ENCODE assay signal across 18 mouse cellular contexts in the genomic region with DNA sequence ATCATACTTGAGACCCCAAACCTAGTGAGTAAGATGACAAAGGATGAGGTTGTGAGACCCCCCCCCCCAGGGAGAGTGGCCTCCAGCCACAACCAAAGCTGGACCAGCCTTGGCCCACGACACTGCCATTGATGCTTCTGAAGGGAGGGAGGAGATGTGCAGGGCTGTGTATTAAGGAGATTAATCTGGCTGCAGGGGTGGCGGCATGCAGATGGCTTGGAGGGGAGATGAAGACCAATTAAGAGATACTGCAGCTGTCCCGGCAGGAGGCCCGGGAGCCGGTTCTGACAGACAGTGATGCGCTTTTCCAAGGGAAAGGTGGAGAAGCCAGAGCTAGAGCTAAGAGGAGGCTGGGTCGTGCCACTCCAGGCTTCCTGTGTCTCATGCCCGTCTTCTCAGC. TPM values are rescaled to one million over a fixed set of nuclear protein-coding genes. Genes with fewer than 3 reads are reported as not detected.
DNase-seq lines count a peak whose midpoint lies in the region; ATAC-seq lines count a peak whose summit lies in the region.
"Had no signal": no experiment of that assay in that cellular context is flagged by ENCODE, and none has a peak within 500 bp of the region (broad histone marks: within the 10 kb centered on the region; RNA-seq: fewer than 3 reads in every experiment).

No protein-coding gene starts in this region.

- no peak overlapping the region for H3K9ac ChIP-seq in heart, embryonic 12.5 days
- no peak overlapping the region for H3K9ac ChIP-seq in forebrain, embryonic 12.5 days
- H3K9ac ChIP-seq in midbrain, embryonic 12.5 days (replicated peaks), result no peak overlapping the region
- H3K9ac ChIP-seq in intestine, embryonic 16.5 days (ENCODE audit: low read depth, low read length), result no peak overlapping the region
- H3K9ac ChIP-seq: embryonic facial prominence, embryonic 12.5 days; liver, embryonic 12.5 days had no signal

- ATAC-seq in heart, embryonic 12.5 days (ENCODE audit: insufficient number of reproducible peaks, low FRiP score), result no peak
- no peak for ATAC-seq in forebrain, embryonic 12.5 days (ENCODE audit: low FRiP score)
- ATAC-seq in midbrain, embryonic 12.5 days (ENCODE audit: low FRiP score, low read depth), result no peak
- ATAC-seq in intestine, embryonic 16.5 days, result no peak
- ATAC-seq: inflammation-experienced regulatory T-cells, adult 6 months; liver, embryonic 12.5 days had no signal

- H3K9me3 ChIP-seq in heart, embryonic 12.5 days (replicated peaks), result no peaks in the 10 kb centered on the region
- H3K9me3 ChIP-seq in forebrain, embryonic 12.5 days, result no peaks in the 10 kb centered on the region
- H3K9me3 ChIP-seq in hindbrain, embryonic 10.5 days, result no peaks in the 10 kb centered on the region
- no peaks in the 10 kb centered on the region for H3K9me3 ChIP-seq in midbrain, embryonic 12.5 days
- H3K9me3 ChIP-seq in intestine, embryonic 16.5 days (ENCODE audit: control insufficient read depth, low read length), result no peaks in the 10 kb centered on the region
- H3K9me3 ChIP-seq: embryonic facial prominence, embryonic 12.5 days; liver, embryonic 12.5 days had no signal

- peaks cover 49% of the 10 kb centered on the region for H3K4me1 ChIP-seq in heart, embryonic 12.5 days (replicated peaks)
- peaks cover 41% of the 10 kb centered on the region for H3K4me1 ChIP-seq in forebrain, embryonic 12.5 days
- peaks cover 60% of the 10 kb centered on the region for H3K4me1 ChIP-seq in hindbrain, embryonic 10.5 days (replicated peaks)
- peaks cover 51% of the 10 kb centered on the region for H3K4me1 ChIP-seq in midbrain, embryonic 12.5 days
- H3K4me1 ChIP-seq in intestine, embryonic 16.5 days (ENCODE audit: control insufficient read depth, insufficient read depth, low read length), result peaks cover 12% of the 10 kb centered on the region

- DNase-seq in heart, adult 11 months, result no peak
- DNase-seq in hindbrain, embryonic 10.5 days (ENCODE audit: low spot score), result no peak
- no peak for DNase-seq in right cerebral cortex, postnatal 25 days
- DNase-seq in spleen, postnatal 4 days (ENCODE audit: low spot score in 2 of 2), result no peak
- DNase-seq: adrenal gland, postnatal 25 days; cerebellum, postnatal 36 days; gastrocnemius, postnatal 25 days; left cerebral cortex, postnatal 4 days; thymus, postnatal 14 days had no signal

- no peak overlapping the region for H3K4me2 ChIP-seq in heart, embryonic 12.5 days
- H3K4me2 ChIP-seq in forebrain, embryonic 12.5 days, result no peak overlapping the region
- H3K4me2 ChIP-seq in midbrain, embryonic 12.5 days (replicated peaks), result no peak overlapping the region
- no peak overlapping the region for H3K4me2 ChIP-seq in intestine, embryonic 16.5 days (ENCODE audit: low read depth, low read length)
- H3K4me2 ChIP-seq: embryonic facial prominence, embryonic 12.5 days; liver, embryonic 12.5 days had no signal

- H3K36me3 ChIP-seq in heart, embryonic 12.5 days, result no peaks in the 10 kb centered on the region
- H3K36me3 ChIP-seq in forebrain, embryonic 12.5 days (replicated peaks), result no peaks in the 10 kb centered on the region
- H3K36me3 ChIP-seq in hindbrain, embryonic 10.5 days, result peaks cover 26% of the 10 kb centered on the region
- H3K36me3 ChIP-seq in midbrain, embryonic 12.5 days, result no peaks in the 10 kb centered on the region
- no peaks in the 10 kb centered on the region for H3K36me3 ChIP-seq in intestine, embryonic 16.5 days (ENCODE audit: control insufficient read depth, insufficient read depth, low read length)
- H3K36me3 ChIP-seq: liver, embryonic 12.5 days had no signal

- peak overlapping the region; percentile 83 for H3K27ac ChIP-seq in heart, embryonic 12.5 days (ENCODE audit: poor library complexity, severe bottlenecking)
- peak overlapping the region; percentile 50 for H3K27ac ChIP-seq in forebrain, embryonic 12.5 days
- H3K27ac ChIP-seq in hindbrain, embryonic 10.5 days, result peak overlapping the region; percentile 66
- peak overlapping the region; percentile 65 for H3K27ac ChIP-seq in midbrain, embryonic 12.5 days (replicated peaks)
- no peak overlapping the region for H3K27ac ChIP-seq in intestine, embryonic 16.5 days (ENCODE audit: low read length)
- H3K27ac ChIP-seq: embryonic facial prominence, embryonic 12.5 days; kidney, postnatal 0 days; liver, embryonic 12.5 days had no signal

- WGBS in heart, embryonic 12.5 days, result 50% methylated on average over 8 of the region's 8 CpGs
- 26% methylated on average over 8 of the region's 8 CpGs for WGBS in forebrain, embryonic 12.5 days
- 51% methylated on average over 8 of the region's 8 CpGs for WGBS in hindbrain, embryonic 10.5 days
- WGBS in midbrain, embryonic 12.5 days, result 21% methylated on average over 8 of the region's 8 CpGs
- WGBS in intestine, embryonic 16.5 days, result 51% methylated on average over 8 of the region's 8 CpGs

- H3K27me3 ChIP-seq in heart, embryonic 12.5 days (replicated peaks), result peaks cover 31% of the 10 kb centered on the region
- H3K27me3 ChIP-seq in forebrain, embryonic 12.5 days, result no peaks in the 10 kb centered on the region
- H3K27me3 ChIP-seq in hindbrain, embryonic 10.5 days (ENCODE audit: insufficient read depth, poor library complexity, severe bottlenecking), result peaks cover 5% of the 10 kb centered on the region; the same call in 1 of the 2 replicates
- H3K27me3 ChIP-seq in midbrain, embryonic 12.5 days, result no peaks in the 10 kb centered on the region
- no peaks in the 10 kb centered on the region for H3K27me3 ChIP-seq in intestine, embryonic 16.5 days (replicated peaks; ENCODE audit: control insufficient read depth, insufficient read depth, low read length)
- H3K27me3 ChIP-seq: embryonic facial prominence, embryonic 12.5 days had no signal

- H3K4me3 ChIP-seq in heart, embryonic 12.5 days, result no peak overlapping the region
- H3K4me3 ChIP-seq in forebrain, embryonic 12.5 days (replicated peaks), result no peak overlapping the region
- H3K4me3 ChIP-seq in hindbrain, embryonic 10.5 days, result no peak overlapping the region
- H3K4me3 ChIP-seq in midbrain, embryonic 12.5 days, result no peak overlapping the region
- no peak overlapping the region for H3K4me3 ChIP-seq in intestine, embryonic 16.5 days (ENCODE audit: low read length)
- H3K4me3 ChIP-seq: embryonic facial prominence, embryonic 12.5 days; liver, embryonic 12.5 days had no signal

RNA-seq across cellular contexts. Expression of a gene that starts 24.8 kb away (rescaled TPM):
- polyA plus RNA-seq in heart, embryonic 12.5 days (2016; fragmentation: Nextera tagmentation; extraction: Ambion mirVana), result 1.9 and 2.7 TPM in 2 replicates
- polyA plus RNA-seq in forebrain, embryonic 12.5 days (2016; fragmentation: Nextera tagmentation; extraction: Ambion mirVana), result 9.6 and 12.1 TPM in 2 replicates
- 5.3 and 7.7 TPM in 2 replicates for polyA plus RNA-seq in hindbrain, embryonic 10.5 days (2016; fragmentation: Nextera tagmentation; extraction: Ambion mirVana)
- 16.2 and 16.5 TPM in 2 replicates for polyA plus RNA-seq in midbrain, embryonic 12.5 days (2016; fragmentation: Nextera tagmentation; extraction: Ambion mirVana)
- 4.9 and 5.4 TPM in 2 replicates for polyA plus RNA-seq in intestine, embryonic 16.5 days (2015; fragmentation: Nextera tagmentation; extraction: Ambion mirVana)
- polyA plus RNA-seq: inflammation-experienced regulatory T-cells, adult 6 months had no signal

RNA-seq across cellular contexts. Expression of a gene that starts 36.7 kb away (rescaled TPM):
- polyA plus RNA-seq in heart, embryonic 12.5 days (2016; fragmentation: Nextera tagmentation; extraction: Ambion mirVana), result not detected in 2 replicates
- polyA plus RNA-seq in forebrain, embryonic 12.5 days (2016; fragmentation: Nextera tagmentation; extraction: Ambion mirVana), result 0.19 and 0.26 TPM in 2 replicates
- 0.05 TPM in 1 of 2 replicates, not detected in the other for polyA plus RNA-seq in hindbrain, embryonic 10.5 days (2016; fragmentation: Nextera tagmentation; extraction: Ambion mirVana)
- polyA plus RNA-seq in midbrain, embryonic 12.5 days (2016; fragmentation: Nextera tagmentation; extraction: Ambion mirVana), result 0.36 TPM in 1 of 2 replicates, not detected in the other
- polyA plus RNA-seq in intestine, embryonic 16.5 days (2015; fragmentation: Nextera tagmentation; extraction: Ambion mirVana), result 0.13 and 0.16 TPM in 2 replicates
- polyA plus RNA-seq: C2C12; inflammation-experienced regulatory T-cells, adult 6 months; kidney, postnatal 0 days; liver, embryonic 12.5 days had no signal

RNA-seq across cellular contexts. Expression of a gene that starts 50.5 kb away (rescaled TPM):
- polyA plus RNA-seq in heart, embryonic 12.5 days (2016; fragmentation: Nextera tagmentation; extraction: Ambion mirVana), result 14.4 and 14.5 TPM in 2 replicates
- polyA plus RNA-seq in forebrain, embryonic 12.5 days (2016; fragmentation: Nextera tagmentation; extraction: Ambion mirVana), result 0.52 and 0.97 TPM in 2 replicates
- polyA plus RNA-seq in hindbrain, embryonic 10.5 days (2016; fragmentation: Nextera tagmentation; extraction: Ambion mirVana), result 1.7 and 1.9 TPM in 2 replicates
- polyA plus RNA-seq in midbrain, embryonic 12.5 days (2016; fragmentation: Nextera tagmentation; extraction: Ambion mirVana), result 0.47 and 0.68 TPM in 2 replicates
- polyA plus RNA-seq in intestine, embryonic 16.5 days (2015; fragmentation: Nextera tagmentation; extraction: Ambion mirVana), result 1.5 and 1.7 TPM in 2 replicates
- polyA plus RNA-seq: inflammation-experienced regulatory T-cells, adult 6 months; liver, embryonic 12.5 days had no signal

RNA-seq across cellular contexts. Expression of a gene that starts 56.4 kb away (rescaled TPM):
- 0.44 and 0.59 TPM in 2 replicates for polyA plus RNA-seq in heart, embryonic 12.5 days (2016; fragmentation: Nextera tagmentation; extraction: Ambion mirVana)
- polyA plus RNA-seq in forebrain, embryonic 12.5 days (2016; fragmentation: Nextera tagmentation; extraction: Ambion mirVana), result 0.41 and 0.49 TPM in 2 replicates
- 0.46 and 0.48 TPM in 2 replicates for polyA plus RNA-seq in hindbrain, embryonic 10.5 days (2016; fragmentation: Nextera tagmentation; extraction: Ambion mirVana)
- polyA plus RNA-seq in midbrain, embryonic 12.5 days (2016; fragmentation: Nextera tagmentation; extraction: Ambion mirVana), result 0.57 and 0.89 TPM in 2 replicates
- 2.5 and 3.3 TPM in 2 replicates for polyA plus RNA-seq in intestine, embryonic 16.5 days (2015; fragmentation: Nextera tagmentation; extraction: Ambion mirVana)
